Mouse (Mus musculus) testis, adult 2 months (tissue): ENCODE results near the gene Sema3b.

Experiments used
- CTCF ChIP-seq: fragments of 200-500 bp; IDR thresholded peaks from 2 replicates; pipeline ENCODE4 v1.5.1; 2012; ENCODE audit warnings: low read depth, mild to moderate bottlenecking, inconsistent platforms, low read length, moderate library complexity; ENCODE audit not compliant: control insufficient read depth, insufficient read depth, insufficient replicate concordance
- POLR2A ChIP-seq: fragments of 200-500 bp; IDR thresholded peaks from 2 replicates; pipeline ENCODE4 v1.6.1; 2012; ENCODE audit warnings: low read depth, mild to moderate bottlenecking, inconsistent platforms, low read length, moderate library complexity; ENCODE audit not compliant: control insufficient read depth

DNA sequence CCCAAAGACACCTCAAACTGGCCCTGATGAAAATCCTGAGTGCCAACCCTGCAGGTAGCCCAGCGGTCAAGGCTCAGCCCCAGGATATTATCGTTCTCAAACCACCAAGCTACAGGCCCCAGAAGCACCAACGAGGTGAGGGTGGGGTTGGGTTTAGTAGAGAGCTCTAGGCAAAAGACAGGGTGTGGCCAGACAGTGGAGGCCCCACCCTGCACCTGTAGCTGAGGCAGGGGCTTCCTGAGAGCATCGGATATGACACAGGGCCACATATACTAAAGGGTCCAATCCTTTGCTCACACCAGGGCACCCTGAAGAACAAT, 20.3 kb upstream of the Sema3b start:
- no peak for TF ChIP-seq CTCF
- TF ChIP-seq POLR2A, result no peak
